Mouse (Mus musculus) forebrain, postnatal 0 days (tissue): ENCODE data around the gene Mgmt. TPM values are rescaled to one million over a fixed set of nuclear protein-coding genes. Genes with fewer than 3 reads are reported as not detected.

ENCODE experiments used
- ATAC-seq: fragments of 200-750 bp; cut with Nextera tagmentation; 2 replicates; pipeline ENCODE4 v1.8.0; 2017; ENCODE audit warnings: mild to moderate bottlenecking, moderate library complexity
- DNase-seq: peaks from one replicate; pipeline ENCODE4 v3.0.0-alpha.2; 2015
- H3K27ac ChIP-seq: fragments of 300-500 bp; sonication (generic); 2 replicates; pipeline ENCODE4 v1.5.1; 2014; ENCODE audit warnings: low read depth, mild to moderate bottlenecking, antibody characterized with exemption, low read length, moderate library complexity, mixed read lengths
- H3K27me3 ChIP-seq: fragments of 300-500 bp; sonication (generic); 2 replicates; pipeline ENCODE4 v1.6.1; 2014; ENCODE audit warnings: mild to moderate bottlenecking, low read length, mixed read lengths; ENCODE audit not compliant: insufficient read depth
- H3K36me3 ChIP-seq: fragments of 300-500 bp; sonication (generic); 2 replicates; pipeline ENCODE4 v1.6.1; 2014; ENCODE audit warnings: mild to moderate bottlenecking, moderate library complexity; ENCODE audit not compliant: insufficient read depth
- H3K4me1 ChIP-seq: fragments of 300-500 bp; sonication (generic); 2 replicates; pipeline ENCODE4 v1.6.1; 2014; ENCODE audit warnings: antibody characterized with exemption; ENCODE audit not compliant: insufficient read depth
- H3K4me2 ChIP-seq: fragments of 300-500 bp; sonication (generic); 2 replicates; pipeline ENCODE4 v1.6.1; 2014; ENCODE audit warnings: low read depth, mild to moderate bottlenecking, moderate library complexity
- H3K4me3 ChIP-seq: fragments of 300-500 bp; sonication (generic); 2 replicates; pipeline ENCODE4 v1.5.1; 2014; ENCODE audit warnings: low read depth, low read length, mixed read lengths
- H3K9ac ChIP-seq: fragments of 300-500 bp; sonication (generic); 2 replicates; pipeline ENCODE4 v1.6.1; 2014; ENCODE audit warnings: mild to moderate bottlenecking
- H3K9me3 ChIP-seq: fragments of 300-500 bp; sonication (generic); 2 replicates; pipeline ENCODE4 v1.6.1; 2016; ENCODE audit warnings: low read length
- CTCF ChIP-seq: sonication (generic); IDR thresholded peaks from 2 replicates; pipeline ENCODE4 v1.5.1; 2016; ENCODE audit warnings: antibody characterized with exemption, control low read depth, low read depth
- WGBS: fragments of 180-500 bp; shearing (Covaris S2); extraction: QIAGEN DNeasy Blood & Tissue Kit; methylation state at CpG from one replicate; pipeline ENCODE4 v1.1.7; 2014; 5-methylcytosine and 5-hydroxymethylcytosine counted together
- polyA plus RNA-seq: library from polyadenylated mRNA; unstranded; fragments of >200 nt; fragmentation: Nextera tagmentation; extraction: Ambion mirVana; gene quantifications from 2 replicates; pipeline ENCODE4 v1.2.1, GENCODE M21; 2015
- total RNA-seq: library from RNA; depleted of rRNA; stranded (reverse); fragments of >200 nt; gene quantifications from 2 replicates; pipeline ENCODE4 v1.2.3, GENCODE M21; 2014

The Mgmt gene
- total and polyA plus RNA-seq, 2 experiments from 2014 or later, result 0.29 to 1.2 TPM

DNA sequence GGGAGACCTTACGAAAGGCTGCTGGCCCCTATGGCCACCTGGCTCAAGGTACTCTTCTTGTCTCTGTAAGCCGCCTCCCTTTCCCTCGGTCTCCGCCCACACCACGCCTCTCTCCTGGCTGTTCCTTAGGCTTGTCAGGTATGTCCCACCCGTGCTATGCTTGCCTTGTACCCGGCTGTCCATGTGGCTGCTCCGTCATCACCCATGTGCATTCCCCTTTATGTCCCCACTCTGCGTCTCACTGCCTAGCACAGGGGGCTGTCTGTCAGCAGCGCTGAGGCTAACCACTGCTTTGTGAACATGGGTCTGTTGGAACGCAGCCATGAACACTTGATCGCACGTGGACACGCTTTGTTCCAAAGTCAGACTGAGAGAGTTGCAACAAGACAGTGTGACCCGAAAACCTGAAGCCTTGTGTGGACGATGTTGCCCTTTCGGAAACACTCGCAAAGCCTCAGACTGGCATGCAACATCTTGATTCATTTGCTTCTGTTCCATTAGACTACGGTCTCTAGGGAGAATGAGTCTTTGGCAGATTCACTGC lies 115.4 kb downstream of the Mgmt start:
- Histone ChIP-seq H3K9me3 (no peaks in the 10 kb centered on the region), H3K27me3 (no peaks in the 10 kb centered on the region; the same call in 1 of the 2 replicates), H3K4me2 (no peak overlapping the region), H3K27ac (no peak overlapping the region), H3K4me1 (no peaks in the 10 kb centered on the region), H3K9ac (no peak overlapping the region), H3K36me3 (no peaks in the 10 kb centered on the region), H3K4me3 (no peak overlapping the region)
- no peak for TF ChIP-seq CTCF
- ATAC-seq (no peak), DNase-seq (no peak)
- 75% methylated on average over 19 of the region's 19 CpGs for WGBS

DNA sequence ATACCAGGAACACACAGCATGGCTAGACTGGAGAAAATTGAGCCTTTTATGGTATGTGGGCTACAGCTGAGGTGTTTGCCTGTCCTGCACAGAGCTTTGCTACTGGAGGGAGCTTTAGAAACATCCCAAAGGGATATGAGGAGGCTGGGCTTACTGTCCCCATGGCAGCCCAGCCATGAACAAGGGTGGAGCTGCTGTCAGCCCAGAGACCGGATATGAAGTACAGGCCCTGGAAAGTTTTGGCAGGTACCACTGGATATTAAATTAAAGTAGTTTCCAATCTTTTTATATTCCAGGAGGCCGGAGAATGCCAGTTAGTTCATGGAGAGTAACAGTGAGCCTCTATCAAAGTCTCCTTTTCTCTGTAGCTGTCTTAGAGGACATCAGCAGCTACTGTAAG lies 116.0 kb downstream of the Mgmt start:
- H3K4me2 ChIP-seq, result no peak overlapping the region
- no peak for TF ChIP-seq CTCF
- no peaks in the 10 kb centered on the region for H3K4me1 ChIP-seq
- H3K9me3 ChIP-seq, result no peaks in the 10 kb centered on the region
- no peak overlapping the region for H3K4me3 ChIP-seq
- no peaks in the 10 kb centered on the region for H3K36me3 ChIP-seq
- no peaks in the 10 kb centered on the region; the same call in 1 of the 2 replicates for H3K27me3 ChIP-seq
- ATAC-seq (no peak), DNase-seq (no peak)
- 91% methylated on average over 2 of the region's 2 CpGs for WGBS
- H3K9ac ChIP-seq, result no peak overlapping the region
- H3K27ac ChIP-seq, result no peak overlapping the region

DNA sequence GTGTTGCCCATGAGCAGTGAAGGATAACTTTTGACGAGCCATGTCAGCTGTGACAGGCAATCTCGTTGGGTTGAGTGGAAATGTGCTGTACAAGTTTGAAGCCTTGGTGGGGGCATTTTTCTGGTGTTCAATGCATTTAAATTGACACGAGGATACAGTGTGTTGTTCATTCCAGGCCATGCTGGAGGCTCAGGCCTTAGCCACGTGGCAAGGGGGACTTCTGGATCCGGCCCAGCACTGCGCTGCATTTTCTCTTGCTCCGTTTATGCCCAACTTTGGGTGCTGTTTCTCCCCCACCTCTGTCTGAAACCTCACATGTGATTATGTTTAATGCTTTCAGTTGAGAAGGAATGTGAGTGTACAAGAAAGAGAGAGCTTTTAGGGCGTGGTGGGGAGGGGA lies 118.3 kb downstream of the Mgmt start:
- DNase-seq (no peak), ATAC-seq (no peak)
- no peak overlapping the region for H3K4me3 ChIP-seq
- WGBS, result 60% methylated on average over 8 of the region's 8 CpGs
- no peaks in the 10 kb centered on the region for H3K36me3 ChIP-seq
- no peaks in the 10 kb centered on the region for H3K27me3 ChIP-seq
- no peak overlapping the region for H3K27ac ChIP-seq
- no peak overlapping the region for H3K4me2 ChIP-seq
- H3K4me1 ChIP-seq, result no peaks in the 10 kb centered on the region
- TF ChIP-seq CTCF, result no peak
- no peak overlapping the region for H3K9ac ChIP-seq
- no peaks in the 10 kb centered on the region for H3K9me3 ChIP-seq

DNA sequence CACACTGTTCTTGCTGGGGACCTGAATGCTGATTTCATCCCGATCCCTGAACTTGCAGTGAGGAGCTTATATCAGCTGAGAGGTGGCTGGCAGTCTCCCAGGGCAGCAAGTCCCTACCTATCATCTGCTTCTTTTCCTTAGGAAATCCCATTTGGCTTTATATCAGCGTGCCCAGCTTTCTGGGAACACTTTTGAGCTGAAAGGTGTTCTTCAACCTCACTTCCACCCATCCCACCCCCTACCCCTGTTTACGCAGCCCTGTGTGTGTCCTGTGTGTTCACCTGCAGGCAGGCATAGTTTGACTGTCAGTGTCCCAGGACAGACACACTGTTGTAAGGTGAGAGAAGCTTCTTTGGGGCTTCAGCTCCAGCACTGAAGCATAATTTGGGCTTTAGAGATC lies 119.0 kb downstream of the Mgmt start:
- Histone ChIP-seq H3K4me1 (no peaks in the 10 kb centered on the region), H3K27me3 (no peaks in the 10 kb centered on the region), H3K36me3 (no peaks in the 10 kb centered on the region), H3K4me3 (no peak overlapping the region), H3K27ac (no peak overlapping the region), H3K4me2 (no peak overlapping the region), H3K9me3 (no peaks in the 10 kb centered on the region), H3K9ac (no peak overlapping the region)
- DNase-seq (no peak), ATAC-seq (no peak)
- no peak for TF ChIP-seq CTCF
- 69% methylated on average over 3 of the region's 3 CpGs for WGBS

DNA sequence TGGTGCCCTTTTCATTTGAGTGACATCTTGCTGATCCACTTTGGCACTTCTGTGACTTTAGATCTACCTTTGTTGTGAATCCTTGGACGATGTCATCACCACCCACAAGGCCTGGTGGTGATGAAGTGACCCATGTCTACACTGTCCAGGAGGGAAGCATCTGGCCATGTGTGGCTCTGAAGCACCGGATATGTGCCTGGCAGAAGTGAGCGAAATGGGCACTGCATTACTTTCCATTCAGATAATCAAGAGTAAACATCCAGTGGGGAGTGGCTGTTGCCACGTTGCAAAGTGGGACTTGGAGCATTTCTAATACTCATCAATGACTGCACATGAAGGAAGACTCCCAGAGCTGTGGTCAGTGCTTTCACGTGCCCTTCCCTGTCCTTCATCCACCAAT lies 124.2 kb downstream of the Mgmt start:
- no peaks in the 10 kb centered on the region for H3K9me3 ChIP-seq
- H3K27ac ChIP-seq, result no peak overlapping the region
- H3K9ac ChIP-seq, result no peak overlapping the region
- no peaks in the 10 kb centered on the region for H3K27me3 ChIP-seq
- TF ChIP-seq CTCF, result no peak
- no peak for ATAC-seq
- no peak overlapping the region for H3K4me2 ChIP-seq
- 90% methylated on average over 5 of the region's 5 CpGs for WGBS
- H3K4me1 ChIP-seq, result no peaks in the 10 kb centered on the region
- no peak overlapping the region for H3K4me3 ChIP-seq
- DNase-seq, result no peak
- H3K36me3 ChIP-seq, result no peaks in the 10 kb centered on the region

DNA sequence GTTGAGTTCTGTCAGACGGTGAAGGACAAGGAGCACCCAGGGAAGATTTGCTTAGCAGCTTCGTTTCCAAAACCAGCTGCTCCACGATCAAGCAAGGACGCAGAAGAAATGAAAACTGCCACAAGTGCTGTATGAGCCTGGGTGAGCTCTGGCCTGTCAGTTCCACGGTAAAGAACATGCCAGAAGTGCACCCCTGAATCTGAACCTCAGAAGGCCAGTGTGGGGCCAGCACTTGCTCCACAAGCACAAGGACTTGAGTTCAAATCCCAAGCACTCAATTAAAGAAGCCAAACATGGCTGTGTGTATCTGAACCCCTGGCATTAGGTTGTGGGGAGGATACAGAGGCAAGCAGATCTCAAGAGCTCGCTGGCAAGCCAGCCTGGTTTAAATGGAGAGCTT lies 125.8 kb downstream of the Mgmt start:
- ATAC-seq, result no peak
- DNase-seq, result no peak
- Histone ChIP-seq H3K4me1 (no peaks in the 10 kb centered on the region), H3K27ac (no peak overlapping the region), H3K4me3 (no peak overlapping the region), H3K9me3 (no peaks in the 10 kb centered on the region), H3K27me3 (no peaks in the 10 kb centered on the region), H3K9ac (no peak overlapping the region), H3K36me3 (no peaks in the 10 kb centered on the region), H3K4me2 (no peak overlapping the region)
- WGBS, result 82% methylated on average over 6 of the region's 6 CpGs
- TF ChIP-seq CTCF, result no peak

DNA sequence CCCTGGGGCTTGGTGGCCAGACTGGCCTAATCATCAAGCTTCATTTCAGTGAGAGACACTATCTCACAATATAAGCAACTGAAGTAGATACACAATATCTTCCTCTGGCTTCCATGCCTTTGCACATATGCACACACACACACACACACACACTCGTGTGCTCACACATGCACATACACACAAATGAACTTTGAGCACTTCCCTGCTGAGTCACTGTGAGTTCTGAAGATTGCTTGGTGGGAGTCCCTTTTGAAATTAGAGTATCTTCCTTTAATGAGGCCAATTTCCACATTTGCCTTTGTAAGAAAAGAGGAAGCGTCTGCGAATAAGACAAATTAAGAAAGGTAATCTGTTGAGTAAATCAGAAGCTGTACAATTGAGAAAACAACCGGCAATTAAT lies 136.4 kb downstream of the Mgmt start:
- Histone ChIP-seq H3K27me3 (no peaks in the 10 kb centered on the region), H3K27ac (no peak overlapping the region), H3K4me2 (no peak overlapping the region), H3K4me3 (no peak overlapping the region), H3K9me3 (no peaks in the 10 kb centered on the region), H3K9ac (no peak overlapping the region), H3K36me3 (no peaks in the 10 kb centered on the region), H3K4me1 (no peaks in the 10 kb centered on the region)
- 74% methylated on average over 4 of the region's 4 CpGs for WGBS
- ATAC-seq, result no peak
- DNase-seq, result no peak
- TF ChIP-seq CTCF, result no peak
